Mouse (Mus musculus): ENCODE measurements at regions not wholly inside any gene's neighbourhood (a gene's known extent, or its start where the extent isn't known, plus 50 kb on each side); places are given as distances from the start of the nearest gene placed in this dataset.

DNA sequence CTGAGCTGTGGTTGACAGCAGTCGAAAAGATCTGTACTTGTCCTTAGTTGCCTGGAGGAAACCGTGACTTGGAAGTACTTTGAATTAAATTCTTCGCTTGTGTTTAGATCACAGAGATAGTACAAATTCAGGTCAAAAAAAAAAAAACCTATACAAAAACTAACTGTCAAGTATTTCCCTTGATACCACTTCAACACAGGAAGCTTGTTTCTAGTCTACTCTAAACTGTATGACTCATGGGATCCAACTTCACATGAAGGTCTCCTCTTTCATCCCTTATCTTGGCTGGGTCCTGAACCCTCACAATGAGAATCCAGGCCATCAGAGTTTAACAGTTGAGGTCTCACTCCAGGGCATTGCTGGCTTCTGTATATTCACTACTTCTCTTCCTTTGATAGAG, 54.8 kb downstream of the Tmem30b start:
- ATAC-seq (ENCODE audit: low FRiP score): no peak
- no peak overlapping the region for H3K27ac ChIP-seq (replicated peaks)
- no peaks in the 10 kb centered on the region for H3K36me3 ChIP-seq
- H3K4me1 ChIP-seq: no peaks in the 10 kb centered on the region
- H3K9me3 ChIP-seq (replicated peaks): no peaks in the 10 kb centered on the region
- no peaks in the 10 kb centered on the region for H3K27me3 ChIP-seq (replicated peaks)
- H3K4me2 ChIP-seq: no peak overlapping the region
- H3K4me3 ChIP-seq (replicated peaks): no peak overlapping the region
- H3K9ac ChIP-seq (replicated peaks): no peak overlapping the region
- 88% methylated on average over 3 of the region's 3 CpGs for WGBS

DNA sequence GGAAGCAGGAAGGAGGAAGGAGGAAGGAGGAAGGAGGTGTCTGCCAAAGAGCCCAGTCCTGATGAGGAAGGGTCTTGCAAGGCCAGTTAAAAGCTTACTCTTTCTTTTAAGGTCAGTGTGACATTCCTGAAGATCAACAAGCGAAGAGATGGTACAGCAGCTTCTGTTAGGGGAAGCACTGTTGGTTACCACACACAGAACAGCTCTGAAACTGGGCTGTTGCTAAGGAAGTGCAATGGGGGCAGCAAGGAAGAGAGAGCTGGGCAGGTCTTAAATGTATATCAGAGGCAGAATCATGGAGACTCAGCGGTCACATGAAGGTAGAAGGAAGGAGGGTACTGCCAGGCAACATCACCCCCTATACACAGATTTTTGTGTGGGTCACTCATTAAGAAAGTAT, 63.3 kb downstream of the Tmem30b start:
- Histone ChIP-seq H3K9ac (replicated peaks) (no peak overlapping the region), H3K9me3 (replicated peaks) (no peaks in the 10 kb centered on the region), H3K27me3 (replicated peaks) (no peaks in the 10 kb centered on the region), H3K4me2 (no peak overlapping the region), H3K36me3 (no peaks in the 10 kb centered on the region), H3K4me1 (no peaks in the 10 kb centered on the region), H3K27ac (replicated peaks) (no peak overlapping the region), H3K4me3 (replicated peaks) (no peak overlapping the region)
- 87% methylated on average over 2 of the region's 2 CpGs for WGBS
- ATAC-seq (ENCODE audit: low FRiP score): no peak

DNA sequence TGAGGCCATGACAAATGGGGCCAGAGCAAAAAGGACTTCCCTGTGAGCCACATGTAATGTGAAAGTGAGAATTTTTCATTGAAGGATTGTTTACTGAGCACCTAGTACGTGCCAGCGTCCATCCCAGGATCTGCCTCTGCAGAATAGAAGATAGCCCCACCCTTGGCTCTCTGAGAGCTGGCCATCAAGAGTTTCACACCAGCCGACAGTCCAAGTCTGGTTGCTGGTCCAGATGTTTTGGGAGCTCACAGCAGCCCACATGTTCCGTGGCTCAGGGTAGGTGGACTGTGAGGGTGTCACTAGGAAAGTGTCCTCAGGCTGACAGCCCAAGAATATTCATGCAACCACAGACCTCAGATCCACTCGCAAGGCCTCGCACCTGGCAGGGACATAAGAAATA, 63.9 kb downstream of the Tmem30b start:
- WGBS: 94% methylated on average over 6 of the region's 6 CpGs
- ATAC-seq (ENCODE audit: low FRiP score): no peak
- Histone ChIP-seq H3K27me3 (replicated peaks) (no peaks in the 10 kb centered on the region), H3K4me1 (no peaks in the 10 kb centered on the region), H3K4me2 (no peak overlapping the region), H3K4me3 (replicated peaks) (no peak overlapping the region), H3K9me3 (replicated peaks) (no peaks in the 10 kb centered on the region), H3K27ac (replicated peaks) (no peak overlapping the region), H3K36me3 (no peaks in the 10 kb centered on the region), H3K9ac (replicated peaks) (no peak overlapping the region)

DNA sequence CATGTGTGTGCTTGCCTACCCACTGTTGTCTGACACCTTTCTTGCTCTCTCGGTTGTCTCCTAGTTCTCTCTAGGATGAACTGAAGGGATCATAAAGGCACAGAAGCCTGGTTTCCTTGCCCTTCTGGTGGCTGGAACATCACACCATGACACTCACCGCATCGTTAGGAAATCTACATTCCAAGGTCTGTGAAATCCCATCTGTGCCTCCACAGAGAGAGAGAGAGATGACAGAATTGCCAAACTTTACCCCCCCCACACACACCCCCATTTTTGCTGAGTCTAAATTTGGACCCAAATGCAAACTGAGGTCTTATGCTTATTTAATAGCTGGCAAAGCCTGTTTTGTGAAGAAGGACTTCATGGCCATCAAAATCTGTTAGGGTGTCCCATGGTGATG, 64.5 kb downstream of the Tmem30b start:
- Histone ChIP-seq H3K36me3 (no peaks in the 10 kb centered on the region), H3K9me3 (replicated peaks) (no peaks in the 10 kb centered on the region), H3K4me2 (no peak overlapping the region), H3K27ac (replicated peaks) (no peak overlapping the region), H3K4me1 (peaks cover under 1% of the 10 kb centered on the region; the same call in 1 of the 2 replicates), H3K9ac (replicated peaks) (no peak overlapping the region), H3K4me3 (replicated peaks) (no peak overlapping the region), H3K27me3 (replicated peaks) (no peaks in the 10 kb centered on the region)
- ATAC-seq (ENCODE audit: low FRiP score): no peak
- WGBS: 90% methylated on average over 3 of the region's 3 CpGs

DNA sequence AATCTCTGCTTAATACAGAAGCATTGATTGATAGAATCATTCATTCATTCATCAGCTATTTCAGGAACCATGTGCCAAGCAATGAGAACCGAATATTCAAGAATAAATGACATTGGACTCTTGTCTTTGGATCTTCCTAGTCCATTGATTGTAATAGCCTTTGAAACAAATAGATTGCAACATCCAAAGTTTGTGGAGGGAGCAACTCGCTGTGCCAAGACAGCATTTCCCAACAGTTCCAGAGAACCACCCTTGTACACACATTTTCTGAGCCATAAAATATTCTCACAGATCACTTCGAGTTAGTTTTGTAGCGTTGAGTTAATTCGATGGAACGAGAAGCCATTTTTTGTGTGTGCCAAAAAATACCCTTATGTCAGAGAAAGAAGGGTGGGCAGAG, 65.0 kb downstream of the Tmem30b start:
- H3K4me3 ChIP-seq (replicated peaks): no peak overlapping the region
- no peaks in the 10 kb centered on the region for H3K27me3 ChIP-seq (replicated peaks)
- no peak overlapping the region for H3K9ac ChIP-seq (replicated peaks)
- 93% methylated on average over 6 of the region's 6 CpGs for WGBS
- no peak for ATAC-seq (ENCODE audit: low FRiP score)
- H3K9me3 ChIP-seq (replicated peaks): no peaks in the 10 kb centered on the region
- no peak overlapping the region for H3K4me2 ChIP-seq
- no peak overlapping the region for H3K27ac ChIP-seq (replicated peaks)
- H3K36me3 ChIP-seq: no peaks in the 10 kb centered on the region
- H3K4me1 ChIP-seq: peaks cover 3% of the 10 kb centered on the region; the same call in 1 of the 2 replicates

DNA sequence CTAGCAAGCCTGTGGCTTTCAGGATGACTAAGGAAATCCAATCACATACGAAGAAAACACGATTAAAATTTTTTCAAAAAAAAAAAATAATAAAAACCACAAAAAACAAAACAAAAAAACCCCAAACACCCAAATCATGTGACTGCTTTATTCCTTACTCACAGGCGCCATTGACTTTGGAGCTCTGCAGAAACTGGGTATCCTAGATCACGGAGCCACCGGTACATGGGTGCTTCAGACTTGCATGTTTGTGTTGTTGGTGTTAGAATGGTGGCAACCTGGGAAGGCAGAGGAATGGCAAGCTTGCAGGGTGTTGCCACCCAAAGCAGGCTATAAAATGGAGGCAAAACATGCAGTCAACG, 65.6 kb downstream of the Tmem30b start:
- Histone ChIP-seq H3K4me2 (no peak overlapping the region), H3K4me1 (peaks cover 3% of the 10 kb centered on the region; the same call in 1 of the 2 replicates), H3K9ac (replicated peaks) (no peak overlapping the region), H3K27me3 (replicated peaks) (no peaks in the 10 kb centered on the region), H3K36me3 (no peaks in the 10 kb centered on the region), H3K9me3 (replicated peaks) (no peaks in the 10 kb centered on the region), H3K27ac (replicated peaks) (no peak overlapping the region), H3K4me3 (replicated peaks) (no peak overlapping the region)
- WGBS: 96% methylated on average over 6 of the region's 6 CpGs
- no peak for ATAC-seq (ENCODE audit: low FRiP score)

DNA sequence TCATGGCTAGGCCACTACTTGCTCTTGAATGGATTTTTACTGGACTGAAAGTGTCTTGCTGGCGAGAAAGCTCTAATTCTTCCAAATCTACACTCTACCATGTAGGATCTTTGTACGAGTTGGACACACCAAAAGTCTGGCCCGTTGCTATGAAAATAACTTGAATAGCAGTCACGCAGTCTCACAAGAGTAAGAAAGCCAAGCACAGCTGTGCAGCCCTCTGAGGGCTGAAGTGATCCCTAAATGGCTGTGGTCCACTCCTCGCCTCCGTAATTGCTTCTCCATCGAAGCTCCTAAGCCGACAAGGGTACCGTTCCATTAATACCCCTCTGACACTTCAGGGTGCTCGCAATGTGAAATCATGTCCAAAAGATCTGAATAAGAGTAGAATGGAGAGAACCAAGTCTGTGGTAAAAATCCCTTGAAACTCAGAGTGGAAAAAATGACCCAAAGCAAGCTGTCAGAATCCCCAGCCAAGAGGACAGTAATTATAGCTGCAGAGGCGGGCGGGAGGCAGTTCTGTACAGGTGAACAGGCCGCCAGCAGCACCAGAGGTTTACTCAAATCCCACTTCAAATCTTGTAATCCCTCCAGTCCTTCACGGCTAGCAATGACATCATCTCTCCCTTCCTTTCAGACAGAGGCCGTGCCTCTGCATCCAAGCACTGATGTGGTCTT, 66.1 kb downstream of the Tmem30b start:
- peaks cover 3% of the 10 kb centered on the region; the same call in 1 of the 2 replicates for H3K4me1 ChIP-seq
- WGBS: 90% methylated on average over 15 of the region's 15 CpGs
- no peaks in the 10 kb centered on the region for H3K36me3 ChIP-seq
- H3K27me3 ChIP-seq (replicated peaks): no peaks in the 10 kb centered on the region
- no peak overlapping the region for H3K4me2 ChIP-seq
- H3K4me3 ChIP-seq (replicated peaks): no peak overlapping the region
- H3K9me3 ChIP-seq (replicated peaks): no peaks in the 10 kb centered on the region
- no peak for ATAC-seq (ENCODE audit: low FRiP score)
- no peak overlapping the region for H3K9ac ChIP-seq (replicated peaks)
- no peak overlapping the region for H3K27ac ChIP-seq (replicated peaks)

DNA sequence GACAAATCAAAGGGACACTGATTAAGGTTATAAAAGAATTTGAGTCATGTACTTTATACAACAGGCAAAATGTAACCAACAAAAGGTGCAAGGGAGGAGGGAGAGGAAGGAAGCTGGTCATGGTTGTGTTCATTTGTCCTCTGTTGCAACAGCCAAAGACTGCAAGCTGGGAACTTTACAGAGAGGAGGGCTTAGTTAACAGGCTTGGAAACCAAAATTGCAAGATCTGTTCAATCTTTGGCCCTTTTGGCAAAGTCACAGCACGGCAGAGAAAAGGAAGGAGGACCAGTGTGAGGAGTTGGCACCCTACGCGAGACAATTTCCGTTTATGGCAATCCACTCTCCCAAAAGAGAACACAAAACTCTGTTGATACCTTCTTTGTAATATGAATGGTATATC, 67.6 kb downstream of the Tmem30b start:
- no peak for ATAC-seq (ENCODE audit: low FRiP score)
- no peak overlapping the region for H3K4me2 ChIP-seq
- H3K9me3 ChIP-seq (replicated peaks): no peaks in the 10 kb centered on the region
- no peak overlapping the region for H3K27ac ChIP-seq (replicated peaks)
- no peaks in the 10 kb centered on the region for H3K36me3 ChIP-seq
- WGBS: 92% methylated on average over 4 of the region's 4 CpGs
- no peak overlapping the region for H3K9ac ChIP-seq (replicated peaks)
- H3K4me3 ChIP-seq (replicated peaks): no peak overlapping the region
- peaks cover 3% of the 10 kb centered on the region; the same call in 1 of the 2 replicates for H3K4me1 ChIP-seq
- H3K27me3 ChIP-seq (replicated peaks): no peaks in the 10 kb centered on the region

DNA sequence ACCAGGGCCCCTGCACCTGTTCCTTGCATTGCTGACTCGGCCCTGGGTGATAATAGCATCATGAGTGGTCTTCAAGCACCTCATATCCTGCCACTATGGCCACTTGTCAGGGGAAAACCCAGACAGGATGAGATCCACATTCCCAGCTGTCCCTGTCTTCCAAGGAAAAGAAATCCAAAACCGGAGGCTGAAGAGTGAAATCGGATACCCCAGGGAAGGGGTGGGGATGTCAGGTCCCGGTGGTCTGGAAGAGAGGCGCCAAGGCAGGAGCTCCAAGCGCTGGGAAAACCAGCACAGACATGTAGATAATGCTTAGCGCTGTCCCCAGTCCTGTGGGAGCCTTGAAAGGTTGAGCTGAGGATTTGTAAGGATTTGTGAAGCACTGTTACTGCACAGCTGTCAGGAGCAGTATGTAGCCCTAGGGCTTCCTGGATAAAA, 69.8 kb downstream of the Tmem30b start:
- Histone ChIP-seq H3K27me3 (replicated peaks) (no peaks in the 10 kb centered on the region), H3K36me3 (no peaks in the 10 kb centered on the region), H3K4me1 (peaks cover 3% of the 10 kb centered on the region; the same call in 1 of the 2 replicates), H3K9ac (replicated peaks) (no peak overlapping the region), H3K4me2 (no peak overlapping the region), H3K27ac (replicated peaks) (no peak overlapping the region), H3K9me3 (replicated peaks) (no peaks in the 10 kb centered on the region), H3K4me3 (replicated peaks) (no peak overlapping the region)
- WGBS: 22% methylated on average over 7 of the region's 7 CpGs
- ATAC-seq (ENCODE audit: low FRiP score): no peak

DNA sequence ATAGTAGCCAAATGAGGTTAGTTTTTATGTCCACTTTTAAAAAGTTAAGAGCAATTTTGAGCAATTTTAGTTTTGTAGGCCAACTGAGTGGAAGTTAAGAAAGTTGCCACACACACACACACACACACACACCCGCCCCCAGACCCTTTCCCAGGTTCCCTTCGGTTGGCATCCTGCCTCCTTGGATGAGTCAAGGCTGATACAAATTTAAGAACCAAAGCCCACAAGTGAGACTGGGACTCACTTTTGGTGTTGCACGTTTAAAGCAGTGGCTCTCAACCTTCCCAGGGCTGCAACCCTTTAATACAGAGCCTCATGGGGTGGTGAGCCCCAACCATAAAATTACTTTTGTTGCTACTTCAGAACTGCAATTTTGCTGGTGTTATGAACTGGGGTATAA, 70.4 kb downstream of the Tmem30b start:
- Histone ChIP-seq H3K36me3 (no peaks in the 10 kb centered on the region), H3K27me3 (replicated peaks) (no peaks in the 10 kb centered on the region), H3K4me1 (peaks cover 3% of the 10 kb centered on the region; the same call in 1 of the 2 replicates), H3K4me3 (replicated peaks) (no peak overlapping the region), H3K4me2 (no peak overlapping the region), H3K9me3 (replicated peaks) (no peaks in the 10 kb centered on the region), H3K27ac (replicated peaks) (no peak overlapping the region), H3K9ac (replicated peaks) (no peak overlapping the region)
- WGBS: 80% methylated on average over 3 of the region's 3 CpGs
- no peak for ATAC-seq (ENCODE audit: low FRiP score)

DNA sequence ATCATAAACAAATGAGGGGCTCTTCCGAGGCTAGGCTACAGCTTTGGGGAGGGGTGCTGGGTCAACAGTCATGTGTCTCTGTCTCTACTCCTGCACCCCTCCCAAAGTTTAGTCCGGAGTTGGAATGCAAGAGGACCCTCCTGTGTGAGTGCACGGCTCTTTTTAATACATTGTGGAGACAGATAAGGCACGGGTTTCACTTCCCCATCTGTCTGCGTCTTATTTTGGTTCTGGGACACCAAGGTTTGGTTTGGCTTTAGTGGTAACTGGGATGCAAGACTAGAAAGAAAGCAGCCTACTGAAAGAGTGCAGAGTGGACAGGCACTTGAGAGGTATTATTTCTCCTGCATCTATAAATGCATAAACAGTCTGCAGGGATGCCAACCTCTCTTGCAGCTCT, 71.2 kb downstream of the Tmem30b start:
- Histone ChIP-seq H3K27ac (replicated peaks) (no peak overlapping the region), H3K4me3 (replicated peaks) (no peak overlapping the region), H3K9me3 (replicated peaks) (no peaks in the 10 kb centered on the region), H3K36me3 (no peaks in the 10 kb centered on the region), H3K4me2 (no peak overlapping the region), H3K4me1 (peaks cover 3% of the 10 kb centered on the region; the same call in 1 of the 2 replicates), H3K9ac (replicated peaks) (no peak overlapping the region), H3K27me3 (replicated peaks) (no peaks in the 10 kb centered on the region)
- 76% methylated on average over 5 of the region's 5 CpGs for WGBS
- no peak for ATAC-seq (ENCODE audit: low FRiP score)

DNA sequence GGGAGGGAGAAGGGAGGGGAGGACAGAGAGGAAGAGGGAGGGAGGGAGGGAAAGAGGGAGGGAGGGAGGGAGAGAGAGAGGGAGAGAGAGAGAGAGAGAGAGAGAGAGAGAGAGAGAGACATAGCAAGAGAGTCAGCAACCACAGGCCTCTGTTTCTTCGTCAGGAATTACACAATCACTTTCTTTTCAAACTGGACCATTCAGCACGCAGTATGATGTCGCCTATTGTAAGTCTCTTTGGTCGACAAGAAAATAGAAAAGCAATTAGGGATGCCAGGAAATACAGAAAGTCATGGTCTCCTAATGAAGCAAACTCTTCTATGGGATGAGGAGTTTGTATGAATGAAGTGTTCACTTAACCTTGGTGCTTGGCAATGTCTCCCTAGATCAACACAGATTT, 73.1 kb downstream of the Tmem30b start:
- ATAC-seq (ENCODE audit: low FRiP score): no peak
- no peaks in the 10 kb centered on the region for H3K36me3 ChIP-seq
- no peaks in the 10 kb centered on the region for H3K27me3 ChIP-seq (replicated peaks)
- H3K9ac ChIP-seq (replicated peaks): no peak overlapping the region
- H3K4me1 ChIP-seq: peaks cover 3% of the 10 kb centered on the region; the same call in 1 of the 2 replicates
- no peak overlapping the region for H3K4me3 ChIP-seq (replicated peaks)
- 56% methylated on average over 4 of the region's 4 CpGs for WGBS
- no peak overlapping the region for H3K27ac ChIP-seq (replicated peaks)
- no peak overlapping the region for H3K4me2 ChIP-seq
- H3K9me3 ChIP-seq (replicated peaks): no peaks in the 10 kb centered on the region
